Mouse (Mus musculus) liver, adult 2 months (tissue): Measurements from ENCODE around the gene Ddx28.

Experiments used
- CTCF ChIP-seq: fragments of 200-500 bp; IDR thresholded peaks from 2 replicates; pipeline ENCODE4 v1.5.1; 2011; ENCODE audit warnings: low read depth, low read length, control low read depth
- POLR2A ChIP-seq: fragments of 200-500 bp; IDR thresholded peaks from 2 replicates; pipeline ENCODE4 v1.6.1; 2011; ENCODE audit warnings: low read length, control low read depth; ENCODE audit not compliant: insufficient read depth; ENCODE audit errors: extremely low read depth

GRCm38 (mm10) chr8:105971019-105971720 is 40.5 kb downstream of the Ddx28 start:
- TF ChIP-seq CTCF (no peak), POLR2A (no peak)
